Mouse (Mus musculus): ENCODE results near the gene Naa40. TPM values are rescaled to one million over a fixed set of nuclear protein-coding genes. Genes with fewer than 3 reads are reported as not detected.
A peak's percentile ranks its signal among the peaks of the same experiment; 100 is the strongest.

The Naa40 gene
- total RNA-seq, 2 experiments from 2014 or later: 11.6 to 12.2 TPM

- DNase-seq (ENCODE audit: low spot score): peak; percentile 97
These were observed 23.6 kb downstream of the Naa40 start, which contains the start of gene Cox8a for GRCm38 (mm10) chr19:7217162-7217925. TSS of gene Cox8a (minus strand) at chr19:7217616.

- no peak for DNase-seq (ENCODE audit: low spot score)
These were observed 26.5 kb downstream of the Naa40 start for GRCm38 (mm10) chr19:7214484-7214883.

GRCm38 (mm10) chr19:7213010-7213409 lies 28.0 kb downstream of the Naa40 start:
- no peak for DNase-seq (ENCODE audit: low spot score)

DNA sequence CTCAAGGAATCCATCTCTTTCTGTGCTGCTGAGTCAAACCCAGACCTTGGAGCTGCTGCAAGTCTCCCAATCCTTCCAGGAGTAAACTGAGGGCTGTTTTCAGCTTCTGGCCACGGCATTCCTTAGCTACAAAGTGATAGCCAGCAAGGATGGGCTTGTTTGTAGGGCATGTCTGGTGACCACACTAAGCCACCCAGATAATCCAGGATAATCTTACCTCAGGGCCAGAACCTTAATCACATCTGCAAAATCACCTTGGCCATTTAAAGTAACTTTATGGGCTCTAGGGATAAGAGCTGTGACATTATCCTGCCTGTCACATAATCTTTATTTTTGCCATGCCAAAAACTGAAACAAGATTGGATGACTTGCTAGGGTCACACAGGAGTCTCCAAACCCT lies 28.8 kb downstream of the Naa40 start:
- DNase-seq (ENCODE audit: low spot score): no peak

DNA sequence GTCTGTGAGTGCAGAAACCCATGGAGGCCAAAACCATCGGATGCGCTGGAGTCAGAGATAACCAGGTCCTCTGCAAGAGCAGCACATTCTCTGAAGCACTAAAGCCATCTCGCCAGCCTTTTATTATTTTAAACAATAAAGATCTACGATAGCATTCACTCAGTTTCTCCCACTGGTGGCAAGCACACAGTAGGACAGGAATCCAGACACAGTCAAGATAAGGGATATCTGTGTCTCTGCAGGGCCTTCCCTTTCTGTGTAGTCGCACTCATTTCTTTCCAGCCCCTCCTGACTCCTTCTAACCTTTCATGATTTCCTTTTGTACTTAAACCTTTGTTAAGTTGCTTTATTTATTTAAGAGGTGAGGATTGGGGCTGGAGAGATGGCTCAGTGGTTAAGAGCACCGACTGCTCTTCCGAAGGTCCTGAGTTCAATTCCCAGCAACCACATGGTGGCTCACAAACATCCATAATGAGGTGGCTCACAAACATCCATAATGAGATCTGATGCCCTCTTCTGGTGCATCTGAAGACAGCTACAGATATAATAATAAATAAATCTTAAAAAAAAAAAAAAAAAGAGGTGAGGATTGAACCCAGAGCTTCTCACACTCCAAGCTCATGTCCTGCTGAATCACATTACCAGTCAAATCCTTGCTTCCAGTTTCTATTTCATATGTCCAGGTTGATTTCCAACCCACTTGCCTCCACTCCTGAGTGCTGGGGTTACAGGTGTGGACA lies 30.9 kb downstream of the Naa40 start:
- no peak for DNase-seq (ENCODE audit: low spot score)

- peak; percentile 95 for DNase-seq (ENCODE audit: low spot score)
These were observed 34.9 kb downstream of the Naa40 start, which contains the start of gene Otub1 for GRCm38 (mm10) chr19:7205753-7206736. TSS of gene Otub1 (minus strand) at chr19:7206316.

- no peak for DNase-seq (ENCODE audit: low spot score)
These were observed 35.7 kb downstream of the Naa40 start for GRCm38 (mm10) chr19:7205326-7205725.

GRCm38 (mm10) chr19:7204898-7205297 lies 36.1 kb downstream of the Naa40 start:
- no peak for DNase-seq (ENCODE audit: low spot score)

GRCm38 (mm10) chr19:7200427-7200826 lies 40.6 kb downstream of the Naa40 start:
- DNase-seq (ENCODE audit: low spot score): no peak

DNA sequence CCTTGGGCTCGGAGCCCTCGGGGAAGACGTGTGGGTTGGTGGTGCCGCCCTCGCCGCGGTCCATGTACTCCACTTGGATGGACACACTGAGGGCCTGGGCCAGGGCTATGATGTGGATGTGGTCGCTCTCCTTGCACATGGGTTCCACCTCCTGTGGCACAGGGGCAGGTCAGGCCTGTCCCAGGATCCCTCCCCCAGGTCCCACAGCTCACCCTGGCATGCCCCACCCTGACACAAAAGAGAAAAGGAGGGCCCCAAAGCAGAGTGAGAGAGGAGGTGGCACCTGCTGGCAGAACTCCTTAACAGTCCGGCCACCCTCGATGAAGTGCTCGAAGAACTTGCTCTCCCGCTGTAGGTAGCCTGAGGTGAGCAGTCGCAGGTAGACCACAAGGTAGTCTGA lies 41.9 kb downstream of the Naa40 start:
- DNase-seq (ENCODE audit: low spot score): no peak

DNA sequence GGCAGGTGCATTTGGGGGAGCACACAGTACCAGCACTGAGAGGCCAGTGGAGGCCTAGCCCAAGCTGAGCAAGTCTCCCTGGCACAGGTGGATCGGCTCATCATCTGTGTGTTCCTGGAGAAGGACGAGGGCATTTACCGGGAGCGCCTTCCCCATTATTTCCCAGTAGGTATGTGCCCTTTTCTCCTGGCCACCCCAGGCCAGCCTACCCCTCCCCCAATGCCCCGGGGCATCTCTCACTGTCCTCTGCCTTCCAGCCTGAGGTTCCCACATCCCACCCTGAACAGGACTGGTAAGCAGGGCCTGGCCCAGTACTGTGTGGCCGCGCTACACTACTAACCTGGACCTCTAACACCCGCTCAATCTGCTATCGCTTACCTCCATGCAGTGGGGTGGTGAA lies 43.5 kb downstream of the Naa40 start:
- no peak for DNase-seq (ENCODE audit: low spot score)

DNA sequence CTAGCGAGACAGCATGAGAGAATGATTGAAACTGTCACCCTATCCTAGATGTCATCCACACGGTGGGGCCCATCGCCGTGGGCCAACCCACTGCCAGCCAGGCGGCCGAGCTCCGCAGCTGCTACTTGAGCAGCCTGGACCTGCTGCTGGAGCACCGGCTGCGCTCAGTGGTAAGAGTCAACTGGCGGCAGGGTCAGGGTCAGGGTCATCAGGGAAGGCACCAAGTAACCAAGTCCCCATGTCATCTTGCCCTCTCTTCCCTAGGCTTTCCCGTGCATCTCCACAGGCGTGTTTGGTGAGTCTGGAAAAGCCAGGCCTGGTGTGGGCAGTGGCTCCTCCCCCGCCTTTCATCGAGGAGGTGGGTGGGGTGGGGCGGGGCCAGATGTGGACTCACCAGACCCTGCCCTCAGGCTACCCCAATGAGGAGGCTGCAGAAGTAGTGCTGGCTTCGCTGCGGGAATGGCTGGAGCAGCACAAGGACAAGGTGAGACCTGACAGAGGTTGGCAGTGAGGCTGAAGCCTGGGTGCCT lies 44.2 kb downstream of the Naa40 start:
- DNase-seq (ENCODE audit: low spot score): no peak

DNA sequence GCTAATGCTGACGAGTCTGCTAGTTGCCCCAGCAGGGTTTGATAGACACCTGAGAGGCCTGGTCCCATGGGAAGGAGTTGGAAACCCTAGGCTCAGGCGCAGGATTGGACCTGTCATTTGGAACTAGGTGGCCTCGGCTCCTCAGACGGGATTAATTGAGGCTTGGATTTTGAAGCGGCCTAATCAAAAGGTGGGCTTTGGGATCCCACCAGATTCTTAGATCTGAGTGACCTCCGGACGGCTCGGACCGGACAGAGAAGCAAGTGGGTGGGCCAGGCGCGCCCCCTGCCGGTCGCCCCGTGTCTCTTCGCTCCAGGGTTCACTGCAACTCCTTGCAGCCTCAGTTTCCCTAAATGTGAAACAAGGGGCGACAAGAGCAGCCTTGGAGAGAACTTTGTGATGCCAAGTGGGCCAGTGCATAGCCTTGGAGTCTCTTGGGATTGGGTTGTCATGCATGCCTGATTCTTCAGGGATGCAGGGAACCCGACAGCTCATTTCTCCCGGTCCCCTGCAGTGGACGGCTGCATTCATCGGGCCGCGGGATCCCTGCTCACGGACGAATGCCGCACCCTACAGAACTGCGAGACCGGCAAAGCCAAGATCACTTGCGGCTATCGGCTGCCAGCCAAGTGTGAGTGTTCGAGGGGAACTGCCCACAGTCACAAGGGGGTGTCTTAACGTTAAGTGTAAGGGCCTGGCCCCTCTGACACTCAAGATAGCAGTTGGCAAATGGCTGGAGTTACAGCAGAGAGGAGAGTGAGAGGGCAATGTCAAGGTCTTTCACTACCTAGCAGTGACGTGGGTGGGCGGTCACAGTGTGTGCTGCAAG lies 44.9 kb downstream of the Naa40 start:
- peak; percentile 63 for DNase-seq (ENCODE audit: low spot score)

GRCm38 (mm10) chr19:7192561-7192967 lies 48.4 kb downstream of the Naa40 start:
- no peak for DNase-seq (ENCODE audit: low spot score)

DNA sequence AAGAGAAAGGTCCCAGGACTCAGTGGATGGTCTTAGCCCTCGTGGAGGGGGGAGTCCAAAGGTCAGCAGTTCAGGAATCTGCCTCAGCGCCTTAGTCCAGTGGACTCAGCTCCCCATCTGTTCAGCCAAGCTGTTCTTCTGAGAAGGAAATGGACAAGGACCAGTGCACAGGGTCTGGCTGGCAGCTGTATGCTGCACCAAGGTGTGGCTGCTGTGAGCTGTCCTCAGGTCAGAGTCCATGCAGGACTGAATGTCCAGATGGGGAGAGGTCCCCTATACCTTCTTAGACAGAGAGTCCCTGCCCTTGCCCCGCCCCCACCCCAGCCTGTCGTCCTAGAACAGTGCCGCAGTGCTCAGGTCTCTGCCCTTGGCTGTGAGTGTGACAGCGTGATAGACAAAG lies 49.3 kb downstream of the Naa40 start:
- DNase-seq (ENCODE audit: low spot score): no peak

GRCm38 (mm10) chr19:7190986-7191385 lies 50.0 kb downstream of the Naa40 start:
- DNase-seq (ENCODE audit: low spot score): no peak

DNA sequence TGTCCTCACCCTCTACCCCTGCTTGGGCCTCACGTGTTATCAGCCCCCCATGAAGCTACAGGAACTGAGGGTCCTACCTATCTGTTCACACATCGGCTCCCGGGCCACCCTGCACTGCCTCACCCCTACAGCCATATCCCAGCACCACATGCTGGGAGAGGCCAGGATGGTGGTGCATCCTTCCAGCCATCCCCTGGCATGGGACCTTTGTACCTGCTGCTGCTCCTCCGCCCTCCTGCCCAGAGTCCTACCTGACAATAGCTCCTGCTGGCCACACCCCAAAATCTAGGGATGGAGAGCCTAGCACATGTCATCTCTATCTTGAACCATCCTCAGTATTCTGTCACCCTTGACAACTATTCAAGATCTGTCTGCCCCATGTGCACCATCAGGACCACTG lies 52.0 kb downstream of the Naa40 start:
- DNase-seq (ENCODE audit: low spot score): no peak

GRCm38 (mm10) chr19:7187157-7187556 lies 53.8 kb downstream of the Naa40 start:
- DNase-seq (ENCODE audit: low spot score): no peak

- no peak for DNase-seq (ENCODE audit: low spot score)
These were observed 55.2 kb downstream of the Naa40 start for GRCm38 (mm10) chr19:7185715-7186291.

DNA sequence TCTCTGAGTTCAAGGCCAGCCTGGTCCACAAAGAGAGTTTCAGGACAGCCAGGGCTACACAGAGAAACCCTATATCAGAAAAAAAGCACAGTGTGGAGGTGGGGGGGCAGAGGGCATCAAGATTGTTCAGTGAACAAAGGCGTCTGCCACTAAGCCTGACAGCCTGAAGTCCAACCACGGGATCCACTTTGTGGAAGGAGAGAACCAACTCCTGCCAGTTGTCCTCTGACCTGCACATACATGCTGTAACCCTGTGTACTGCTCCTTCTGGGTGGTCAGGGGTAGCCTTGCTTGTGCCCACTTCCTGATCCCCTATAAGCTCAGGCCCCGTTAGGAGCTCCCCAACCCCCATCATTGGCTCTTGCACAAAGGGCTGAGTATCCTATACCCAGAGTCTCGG lies 55.9 kb downstream of the Naa40 start:
- no peak for DNase-seq (ENCODE audit: low spot score)
